Mouse (Mus musculus): ENCODE data around the gene Tspan3. TPM values are rescaled to one million over a fixed set of nuclear protein-coding genes. Genes with fewer than 3 reads are reported as not detected.
A peak's percentile ranks its signal among the peaks of the same experiment; 100 is the strongest.

Gene Tspan3
- polyA plus RNA-seq (2014; fragmentation: Nextera tagmentation; extraction: Ambion mirVana), result 381 and 423 TPM in 2 replicates

GRCm38 (mm10) chr9:56165377-56165776, at the start of gene Tspan3:
TSS of gene Tspan3 (minus strand) at chr9:56165477.
- H3K27ac ChIP-seq (ENCODE audit: low read depth, low read length), result no peak within 1 kb of the TSS

GRCm38 (mm10) chr9:56213451-56214291, 48.4 kb upstream of the Tspan3 start:
- ATAC-seq (replicated peaks; ENCODE audit: insufficient number of reproducible peaks, low FRiP score, low TSS enrichment), result no peak
- Histone ChIP-seq H3K27ac (ENCODE audit: low read depth, low read length) (no peak overlapping the region), H3K36me3 (ENCODE audit: control insufficient read depth, insufficient read depth, low read length) (no peaks in the 10 kb centered on the region), H3K9me3 (replicated peaks; ENCODE audit: control insufficient read depth, low read length) (no peaks in the 10 kb centered on the region), H3K4me2 (0 out of 2 replicates have a peak overlapping the region, but pooled peaks have one; percentile 35), H3K27me3 (ENCODE audit: control insufficient read depth, insufficient read depth, low read length) (no peaks in the 10 kb centered on the region), H3K9ac (ENCODE audit: low read depth, low read length) (no peak overlapping the region), H3K4me1 (ENCODE audit: control insufficient read depth, insufficient read depth, low read length) (peaks cover 12% of the 10 kb centered on the region), H3K4me3 (ENCODE audit: low read depth, low read length) (no peak overlapping the region)
- 37% methylated on average over 11 of the region's 11 CpGs for WGBS (ENCODE audit: insufficient replicate concordance)

More at GRCm38 (mm10) chr9:56165377-56165776, at the start of gene Tspan3:
- Histone ChIP-seq H3K9ac (ENCODE audit: low read depth, low read length) (no peak within 1 kb of the TSS), H3K36me3 (ENCODE audit: control insufficient read depth, insufficient read depth, low read length) (no peaks in the 10 kb centered on the region), H3K4me1 (ENCODE audit: control insufficient read depth, insufficient read depth, low read length) (no peaks in the 10 kb centered on the region; the same call in 1 of the 2 replicates), H3K9me3 (replicated peaks; ENCODE audit: control insufficient read depth, low read length) (no peaks in the 10 kb centered on the region), H3K4me2 (no peak within 1 kb of the TSS), H3K4me3 (ENCODE audit: low read depth, low read length) (no peak within 1 kb of the TSS), H3K27me3 (ENCODE audit: control insufficient read depth, insufficient read depth, low read length) (no peaks in the 10 kb centered on the region)
- no peak for ATAC-seq (replicated peaks; ENCODE audit: insufficient number of reproducible peaks, low FRiP score, low TSS enrichment)
- WGBS (ENCODE audit: insufficient replicate concordance), result 94% methylated on average over 6 of the region's 6 CpGs

DNA sequence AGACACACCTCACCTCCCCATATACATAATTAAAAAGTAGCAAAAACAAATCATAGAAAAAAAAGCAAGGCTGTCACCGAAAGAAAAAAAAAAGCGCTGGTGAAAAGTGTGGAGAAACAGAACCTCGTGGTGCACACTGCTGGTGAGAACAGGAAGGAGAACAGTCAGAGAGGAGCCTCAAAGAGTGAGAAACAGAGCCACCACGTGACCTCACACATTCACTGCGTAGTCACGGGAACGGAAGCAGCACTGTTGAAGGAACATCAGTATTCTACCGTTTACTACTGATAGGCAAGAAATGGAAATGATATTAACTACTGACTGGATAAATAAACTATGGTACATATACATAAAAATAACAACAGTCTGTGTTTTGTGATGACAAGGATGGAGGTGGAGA, 43.5 kb upstream of the Tspan3 start:
- Histone ChIP-seq H3K4me3 (ENCODE audit: low read depth, low read length) (no peak overlapping the region), H3K36me3 (ENCODE audit: control insufficient read depth, insufficient read depth, low read length) (peaks cover 6% of the 10 kb centered on the region; the same call in 1 of the 2 replicates), H3K9ac (ENCODE audit: low read depth, low read length) (no peak overlapping the region), H3K27me3 (ENCODE audit: control insufficient read depth, insufficient read depth, low read length) (no peaks in the 10 kb centered on the region), H3K27ac (ENCODE audit: low read depth, low read length) (no peak overlapping the region), H3K4me1 (ENCODE audit: control insufficient read depth, insufficient read depth, low read length) (peaks cover 4% of the 10 kb centered on the region), H3K9me3 (replicated peaks; ENCODE audit: control insufficient read depth, low read length) (no peaks in the 10 kb centered on the region), H3K4me2 (no peak overlapping the region)
- no peak for ATAC-seq (replicated peaks; ENCODE audit: insufficient number of reproducible peaks, low FRiP score, low TSS enrichment)
- WGBS (ENCODE audit: insufficient replicate concordance), result 84% methylated on average over 8 of the region's 8 CpGs

DNA sequence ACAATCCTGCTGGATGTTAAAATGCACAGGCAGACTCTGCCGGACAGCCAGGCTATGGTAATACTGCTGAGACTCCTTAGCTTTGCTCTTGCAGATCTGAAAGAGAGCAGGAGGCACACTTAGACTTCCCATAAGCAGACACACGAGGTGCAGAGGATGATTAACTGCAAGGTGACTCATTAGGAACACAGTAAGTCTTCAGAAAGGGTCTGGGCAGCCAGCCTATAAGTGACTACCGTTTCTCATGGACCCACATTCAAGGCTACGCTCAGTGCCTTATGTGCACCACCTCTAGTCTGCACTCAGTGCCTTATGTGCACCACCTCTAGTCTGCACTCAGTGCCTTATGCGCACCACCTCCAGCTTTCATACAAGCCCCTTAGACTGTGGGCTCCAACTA, 42.2 kb upstream of the Tspan3 start:
- H3K4me2 ChIP-seq, result no peak overlapping the region
- peaks cover 6% of the 10 kb centered on the region; the same call in 1 of the 2 replicates for H3K36me3 ChIP-seq (ENCODE audit: control insufficient read depth, insufficient read depth, low read length)
- no peaks in the 10 kb centered on the region for H3K9me3 ChIP-seq (replicated peaks; ENCODE audit: control insufficient read depth, low read length)
- H3K4me3 ChIP-seq (ENCODE audit: low read depth, low read length), result no peak overlapping the region
- WGBS (ENCODE audit: insufficient replicate concordance), result 85% methylated on average over 5 of the region's 5 CpGs
- no peak for ATAC-seq (replicated peaks; ENCODE audit: insufficient number of reproducible peaks, low FRiP score, low TSS enrichment)
- H3K9ac ChIP-seq (ENCODE audit: low read depth, low read length), result no peak overlapping the region
- H3K4me1 ChIP-seq (ENCODE audit: control insufficient read depth, insufficient read depth, low read length), result no peaks in the 10 kb centered on the region
- H3K27ac ChIP-seq (ENCODE audit: low read depth, low read length), result no peak overlapping the region
- H3K27me3 ChIP-seq (ENCODE audit: control insufficient read depth, insufficient read depth, low read length), result no peaks in the 10 kb centered on the region

DNA sequence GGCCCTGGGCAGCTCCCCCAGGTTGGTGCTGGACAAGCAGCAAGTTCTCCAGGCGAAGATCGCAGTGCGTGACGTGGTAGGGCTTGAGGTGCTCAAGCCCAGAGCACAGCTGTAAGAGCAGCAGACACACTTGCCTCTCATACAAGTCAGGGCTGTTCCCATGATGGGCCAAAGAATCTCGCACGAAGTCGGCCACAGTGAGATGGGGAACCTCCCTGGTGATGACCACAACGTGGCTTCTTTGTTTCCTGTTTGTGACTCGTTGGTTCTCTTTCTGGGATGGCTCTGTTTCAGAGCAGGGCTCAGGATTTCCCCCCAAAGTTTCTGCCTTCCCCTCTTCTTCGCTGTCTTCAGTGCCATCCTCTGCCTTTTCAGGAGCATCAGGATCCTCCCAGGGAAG, 41.8 kb upstream of the Tspan3 start:
- H3K9ac ChIP-seq (ENCODE audit: low read depth, low read length), result no peak overlapping the region
- no peak for ATAC-seq (replicated peaks; ENCODE audit: insufficient number of reproducible peaks, low FRiP score, low TSS enrichment)
- H3K9me3 ChIP-seq (replicated peaks; ENCODE audit: control insufficient read depth, low read length), result no peaks in the 10 kb centered on the region
- 79% methylated on average over 10 of the region's 10 CpGs for WGBS (ENCODE audit: insufficient replicate concordance)
- H3K4me2 ChIP-seq, result no peak overlapping the region
- no peaks in the 10 kb centered on the region for H3K27me3 ChIP-seq (ENCODE audit: control insufficient read depth, insufficient read depth, low read length)
- no peaks in the 10 kb centered on the region for H3K4me1 ChIP-seq (ENCODE audit: control insufficient read depth, insufficient read depth, low read length)
- H3K27ac ChIP-seq (ENCODE audit: low read depth, low read length), result no peak overlapping the region
- peaks cover 6% of the 10 kb centered on the region; the same call in 1 of the 2 replicates for H3K36me3 ChIP-seq (ENCODE audit: control insufficient read depth, insufficient read depth, low read length)
- no peak overlapping the region for H3K4me3 ChIP-seq (ENCODE audit: low read depth, low read length)

DNA sequence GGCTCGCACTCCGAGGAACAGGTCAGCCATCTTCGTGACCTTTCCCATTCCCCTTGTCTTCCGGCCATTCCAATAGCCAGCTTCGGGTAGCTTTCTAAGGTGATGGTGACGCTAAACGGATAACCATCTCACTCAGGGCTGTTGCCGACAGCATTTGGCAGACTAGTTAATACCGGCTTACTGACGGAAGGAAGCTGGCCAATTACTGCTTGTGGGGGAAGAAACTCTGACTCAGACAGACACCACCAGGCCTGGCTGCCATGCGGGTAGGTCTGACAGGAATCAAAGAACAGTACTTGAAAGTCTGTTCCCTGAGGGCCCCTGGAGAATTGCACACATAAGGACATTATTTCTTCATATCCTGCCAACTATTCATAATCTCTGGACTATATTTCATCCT, 40.1 kb upstream of the Tspan3 start:
- H3K27me3 ChIP-seq (ENCODE audit: control insufficient read depth, insufficient read depth, low read length), result no peaks in the 10 kb centered on the region
- H3K4me3 ChIP-seq (ENCODE audit: low read depth, low read length), result no peak overlapping the region
- no peak overlapping the region for H3K9ac ChIP-seq (ENCODE audit: low read depth, low read length)
- no peak for ATAC-seq (replicated peaks; ENCODE audit: insufficient number of reproducible peaks, low FRiP score, low TSS enrichment)
- WGBS (ENCODE audit: insufficient replicate concordance), result 72% methylated on average over 11 of the region's 11 CpGs
- H3K4me2 ChIP-seq, result no peak overlapping the region
- peaks cover 6% of the 10 kb centered on the region; the same call in 1 of the 2 replicates for H3K36me3 ChIP-seq (ENCODE audit: control insufficient read depth, insufficient read depth, low read length)
- H3K9me3 ChIP-seq (replicated peaks; ENCODE audit: control insufficient read depth, low read length), result no peaks in the 10 kb centered on the region
- no peaks in the 10 kb centered on the region for H3K4me1 ChIP-seq (ENCODE audit: control insufficient read depth, insufficient read depth, low read length)
- no peak overlapping the region for H3K27ac ChIP-seq (ENCODE audit: low read depth, low read length)

GRCm38 (mm10) chr9:56204316-56204715, 39.0 kb upstream of the Tspan3 start:
- Histone ChIP-seq H3K4me3 (ENCODE audit: low read depth, low read length) (no peak overlapping the region), H3K4me2 (no peak overlapping the region), H3K27ac (ENCODE audit: low read depth, low read length) (no peak overlapping the region), H3K9me3 (replicated peaks; ENCODE audit: control insufficient read depth, low read length) (no peaks in the 10 kb centered on the region), H3K4me1 (ENCODE audit: control insufficient read depth, insufficient read depth, low read length) (no peaks in the 10 kb centered on the region), H3K27me3 (ENCODE audit: control insufficient read depth, insufficient read depth, low read length) (no peaks in the 10 kb centered on the region), H3K9ac (ENCODE audit: low read depth, low read length) (no peak overlapping the region), H3K36me3 (ENCODE audit: control insufficient read depth, insufficient read depth, low read length) (peaks cover 6% of the 10 kb centered on the region; the same call in 1 of the 2 replicates)
- ATAC-seq (replicated peaks; ENCODE audit: insufficient number of reproducible peaks, low FRiP score, low TSS enrichment), result no peak
- 93% methylated on average over 4 of the region's 4 CpGs for WGBS (ENCODE audit: insufficient replicate concordance)

GRCm38 (mm10) chr9:56200645-56201314, 35.5 kb upstream of the Tspan3 start:
- ATAC-seq (replicated peaks; ENCODE audit: insufficient number of reproducible peaks, low FRiP score, low TSS enrichment), result no peak

More at GRCm38 (mm10) chr9:56200645-56201314, 35.5 kb upstream of the Tspan3 start:
- Histone ChIP-seq H3K36me3 (ENCODE audit: control insufficient read depth, insufficient read depth, low read length) (0 out of 2 replicates have a peak, but pooled peaks cover 2% of the 10 kb centered on the region), H3K4me2 (no peak overlapping the region), H3K9me3 (replicated peaks; ENCODE audit: control insufficient read depth, low read length) (no peaks in the 10 kb centered on the region), H3K27ac (ENCODE audit: low read depth, low read length) (no peak overlapping the region), H3K9ac (ENCODE audit: low read depth, low read length) (no peak overlapping the region; the same call in 1 of the 2 replicates), H3K4me1 (ENCODE audit: control insufficient read depth, insufficient read depth, low read length) (no peaks in the 10 kb centered on the region), H3K4me3 (ENCODE audit: low read depth, low read length) (no peak overlapping the region), H3K27me3 (ENCODE audit: control insufficient read depth, insufficient read depth, low read length) (no peaks in the 10 kb centered on the region)
- WGBS (ENCODE audit: insufficient replicate concordance), result 40% methylated on average over 14 of the region's 14 CpGs

Measured in heart, embryonic 11.5 days (tissue).